Comparison of ENCODE assay signal across 9 mouse cellular contexts in genomic region chr6:86636495-86636894, GRCm38 (mm10). TPM values are rescaled to one million over a fixed set of nuclear protein-coding genes. Genes with fewer than 3 reads are reported as not detected.
A peak's percentile ranks its signal among the peaks of the same experiment; 100 is the strongest.
DNase-seq lines count a peak whose midpoint lies in the region; ATAC-seq lines count a peak whose summit lies in the region.
"Had no signal": no experiment of that assay in that cellular context is flagged by ENCODE, and none has a peak within 500 bp of the region (broad histone marks: within the 10 kb centered on the region; RNA-seq: fewer than 3 reads in every experiment).

No protein-coding gene starts in this region.

- DNase-seq in heart, adult 11 months, result peak; percentile 97
- DNase-seq in heart, postnatal 25 days (ENCODE audit: low spot score), result no peak
- peak; percentile 16 for DNase-seq in kidney, postnatal 36 days
- DNase-seq in embryo, embryonic 10 days (ENCODE audit: low spot score), result no peak
- DNase-seq in frontal cortex, postnatal 14 days (ENCODE audit: low spot score in 2 of 2), result no peak

- peaks cover 12% of the 10 kb centered on the region for H3K36me3 ChIP-seq in erythroblast, embryonic 14.5 days (ENCODE audit: control insufficient read depth)
- H3K36me3 ChIP-seq: embryonic facial prominence, embryonic 15.5 days had no signal

- intact Hi-C loops in heart, postnatal 25 days (cut with DNase I), result loop anchor here (5.0 kb wide), 1 partner anchor 49 kb away; no protein-coding TSS in a partner anchor

- peak; percentile 41 for ATAC-seq in megakaryocyte-erythroid progenitor cell, adult 5-6 weeks (replicated peaks; ENCODE audit: low FRiP score, low TSS enrichment, poor library complexity, severe bottlenecking)
- no peak for ATAC-seq in inflammation-experienced regulatory T-cells, adult 6 months

- H3K27me3 ChIP-seq in erythroblast, embryonic 14.5 days (ENCODE audit: control insufficient read depth), result peaks cover 15% of the 10 kb centered on the region
- H3K27me3 ChIP-seq: embryonic facial prominence, embryonic 15.5 days had no signal

- peaks cover 91% of the 10 kb centered on the region for H3K4me1 ChIP-seq in erythroblast, embryonic 14.5 days (ENCODE audit: control insufficient read depth)

- H3K4me3 ChIP-seq in erythroblast, embryonic 14.5 days (replicated peaks), result peak overlapping the region; percentile 43
- H3K4me3 ChIP-seq: embryonic facial prominence, embryonic 15.5 days had no signal

- no peaks in the 10 kb centered on the region for H3K9me3 ChIP-seq in erythroblast, embryonic 14.5 days (ENCODE audit: control insufficient read depth, low read length)
- H3K9me3 ChIP-seq: embryonic facial prominence, embryonic 15.5 days had no signal

RNA-seq across cellular contexts. Expression of gene Asprv1, which starts 8.5 kb away (rescaled TPM):
- total RNA-seq in heart, postnatal 25 days (2021), result under 1 TPM in 1 of 2 experiments, not detected in 1; 0.16 TPM
- polyA plus RNA-seq in erythroblast, embryonic 14.5 days (2012), result 0.03 TPM in 1 of 2 replicates, not detected in the other
- total RNA-seq in megakaryocyte-erythroid progenitor cell, adult 5-6 weeks (2014; fragmentation: Nextera tagmentation), result not detected in 2 replicates
- total RNA-seq in megakaryocyte-erythroid progenitor cell, adult 5-6 weeks (2017), result not detected in 2 replicates
- under 1 TPM; 0.21 to 0.39 (median 0.38) TPM for polyA plus RNA-seq in inflammation-experienced regulatory T-cells, adult 6 months (2017; shearing (Covaris generic))

RNA-seq across cellular contexts. Expression of gene Mxd1, which starts 32.5 kb away (rescaled TPM):
- 1 to 10 TPM; 7.5 to 9.1 TPM for total RNA-seq in heart, postnatal 25 days (2021)
- polyA plus RNA-seq in erythroblast, embryonic 14.5 days (2012), result 11.9 and 12.6 TPM in 2 replicates
- total RNA-seq in megakaryocyte-erythroid progenitor cell, adult 5-6 weeks (2014; fragmentation: Nextera tagmentation), result 7.6 and 19.5 TPM in 2 replicates
- total RNA-seq in megakaryocyte-erythroid progenitor cell, adult 5-6 weeks (2017), result 14.9 and 16.2 TPM in 2 replicates
- polyA plus RNA-seq in inflammation-experienced regulatory T-cells, adult 6 months (2017; shearing (Covaris generic)), result 10 to 100 TPM; 13.1 to 22.6 (median 13.8) TPM

RNA-seq across cellular contexts. Expression of gene Snrnp27, which starts 47.8 kb away (rescaled TPM):
- 10 to 100 TPM; 45.6 to 50.7 TPM for total RNA-seq in heart, postnatal 25 days (2021)
- polyA plus RNA-seq in erythroblast, embryonic 14.5 days (2012), result 27.7 and 41.0 TPM in 2 replicates
- total RNA-seq in megakaryocyte-erythroid progenitor cell, adult 5-6 weeks (2014; fragmentation: Nextera tagmentation), result 75.7 and 89.2 TPM in 2 replicates
- total RNA-seq in megakaryocyte-erythroid progenitor cell, adult 5-6 weeks (2017), result 127 and 139 TPM in 2 replicates
- polyA plus RNA-seq in inflammation-experienced regulatory T-cells, adult 6 months (2017; shearing (Covaris generic)), result 100 to 1,000 TPM; 110 to 152 (median 125) TPM

Comparison
In these comparisons a context has a peak if more than half of its experiments do, and no peak if none do; other contexts are left out.
1. DNase-seq: peak in heart, adult 11 months (single experiment) and kidney, postnatal 36 days (2 of 2); none in heart, postnatal 25 days (single experiment), embryo, embryonic 10 days (single experiment) and frontal cortex, postnatal 14 days (0 of 2).